Mouse (Mus musculus) kidney, postnatal 10 days (tissue): ENCODE measurements around the gene Sprr2e.

Source experiments
- DNase-seq: peaks from one replicate; pipeline ENCODE4 v3.0.0; 2021; ENCODE audit warnings: mixed read lengths

The Sprr2e gene

GRCm38 (mm10) chr3:92351843-92352242, at the start of gene Sprr2e:
Gene Sprr2e (plus strand): TSS chr3:92352143.
- DNase-seq = no peak

DNA sequence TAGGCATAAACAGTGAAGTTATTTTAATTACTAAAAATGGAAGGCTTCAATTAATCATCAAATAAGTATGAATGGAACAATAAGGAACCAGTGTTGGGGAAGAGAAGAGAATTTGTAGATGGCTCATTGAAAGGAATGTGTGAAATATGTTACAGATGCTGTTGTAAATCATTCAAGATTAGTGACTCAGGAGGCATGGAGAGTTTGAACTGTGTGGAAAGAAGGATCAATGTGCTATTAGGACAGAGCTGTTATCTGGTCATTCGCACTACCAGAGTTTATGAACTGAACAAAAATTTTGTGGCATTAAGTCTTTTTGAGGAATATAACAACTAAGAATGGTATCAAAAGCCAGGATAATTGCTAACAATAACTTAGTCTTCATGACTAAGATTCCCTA, 44.5 kb upstream of the Sprr2e start:
- no peak for DNase-seq

- no peak for DNase-seq
Measured at GRCm38 (mm10) chr3:92316320-92316719, 35.6 kb upstream of the Sprr2e start, which contains the start of gene Sprr2b. Gene Sprr2b (plus strand): TSS chr3:92316620.

GRCm38 (mm10) chr3:92317384-92317783, 34.6 kb upstream of the Sprr2e start:
- no peak for DNase-seq

GRCm38 (mm10) chr3:92336278-92336677, 15.7 kb upstream of the Sprr2e start:
- DNase-seq = no peak

GRCm38 (mm10) chr3:92338840-92339239, 13.1 kb upstream of the Sprr2e start, which contains the start of gene Sprr2d:
Gene Sprr2d (plus strand): TSS chr3:92339140.
- DNase-seq = no peak

DNA sequence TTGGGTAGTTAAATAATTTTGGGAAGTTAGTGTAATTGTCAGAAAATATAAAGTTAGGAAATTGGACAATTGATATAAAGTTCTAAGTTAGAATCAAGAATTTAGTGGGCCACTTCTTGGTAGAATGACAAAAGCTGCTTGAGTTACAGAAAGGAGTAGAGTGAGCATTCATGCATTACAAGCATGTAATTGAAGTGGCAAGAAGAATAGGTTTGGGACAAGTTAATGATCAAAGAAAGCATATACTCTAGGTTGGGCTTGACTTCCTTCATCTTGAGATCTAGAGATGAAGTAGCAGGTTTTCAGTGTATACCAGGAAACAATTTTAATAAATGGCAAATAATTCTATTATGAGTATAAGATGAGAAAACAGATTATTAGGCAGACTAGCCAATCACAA, 9.7 kb downstream of the Sprr2e start:
- no peak for DNase-seq

DNA sequence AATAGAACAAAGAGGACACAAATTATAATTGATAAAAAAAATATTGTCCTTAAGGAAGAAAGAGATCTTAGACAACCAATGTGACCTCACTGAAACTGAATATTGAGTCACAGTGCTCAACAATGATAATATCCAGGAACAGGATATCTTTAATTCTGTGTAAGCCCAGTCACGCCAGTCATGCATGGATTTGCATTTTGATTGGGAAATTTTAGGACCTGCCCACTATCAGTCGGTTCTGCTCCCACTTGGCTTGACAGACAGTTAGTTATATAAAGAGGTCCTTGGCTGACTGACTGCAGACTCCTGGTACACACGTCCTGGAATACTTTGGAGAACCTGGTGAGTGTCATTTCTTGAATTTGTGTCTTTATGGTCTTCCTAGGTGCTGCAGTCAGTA, 12.9 kb downstream of the Sprr2e start, which contains the start of gene Sprr2f:
Sprr2f (plus strand) TSS at position 301 of the 400 bp plus-strand sequence.
- no peak for DNase-seq

- DNase-seq = no peak
Measured at GRCm38 (mm10) chr3:92373613-92374012, 21.7 kb downstream of the Sprr2e start.

DNA sequence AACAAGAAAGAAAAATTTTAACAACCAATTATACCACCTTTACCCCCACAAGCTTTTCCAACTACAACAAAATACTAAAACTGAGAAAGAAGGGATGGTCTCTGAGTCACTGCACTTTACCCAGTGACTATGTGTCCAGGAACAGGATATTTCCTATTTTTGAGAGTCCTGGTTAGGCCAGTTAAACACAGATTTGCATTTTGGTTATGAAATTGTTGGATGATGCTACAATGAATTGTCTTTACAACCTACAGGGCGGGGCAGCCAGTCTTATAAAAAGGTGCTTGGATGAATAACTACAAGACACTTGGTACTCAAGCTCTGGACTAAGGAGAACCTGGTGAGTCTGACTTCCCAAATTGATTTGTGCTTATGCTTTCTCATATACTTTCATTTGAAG, 33.4 kb downstream of the Sprr2e start, which contains the start of gene Sprr2h:
Sprr2h (plus strand) TSS at position 301 of the 400 bp plus-strand sequence.
- DNase-seq = no peak

DNA sequence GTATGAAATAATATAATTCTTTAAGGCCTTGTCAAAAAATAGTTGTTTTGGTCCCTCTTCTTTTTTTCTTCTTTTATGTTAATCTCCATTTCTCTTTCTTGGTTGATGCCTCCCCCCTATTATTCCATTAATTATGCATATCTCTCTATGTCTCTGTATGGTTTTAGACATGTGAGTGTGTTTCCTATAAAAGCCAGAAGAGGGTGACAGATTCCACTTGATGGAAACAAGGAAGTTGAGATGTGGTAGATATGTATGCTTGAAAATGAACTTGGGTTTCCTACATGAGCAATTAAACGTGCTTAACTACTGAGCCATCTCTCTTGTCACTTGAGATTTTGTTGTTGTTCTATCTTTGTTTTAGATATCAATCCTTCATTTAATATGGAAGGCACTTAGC, 42.4 kb downstream of the Sprr2e start:
- no peak for DNase-seq
